Comparison of ENCODE assay signal across 8 mouse cellular contexts in genomic region chr2:168678662-168679294, GRCm38 (mm10).
A peak's percentile ranks its signal among the peaks of the same experiment; 100 is the strongest.
DNase-seq lines count a peak whose midpoint lies in the region; ATAC-seq lines count a peak whose summit lies in the region.

No protein-coding gene starts in this region.

- ATAC-seq in megakaryocyte, adult 5-6 weeks (ENCODE audit: poor library complexity, severe bottlenecking) = no peak

- DNase-seq in cerebellum, postnatal 10 days = peak; percentile 92 to 93
- peak; percentile 54 to 72 for DNase-seq in frontal cortex, postnatal 14 days (ENCODE audit: low spot score in 2 of 2)
- DNase-seq in left cerebral cortex, postnatal 10 days (ENCODE audit: extremely low spot score in 1 of 2, low spot score in 2 of 2) = peak; percentile 79 to 85
- peak; percentile 79 for DNase-seq in right cerebral cortex, adult 18-20 months
- DNase-seq in MN1 (ENCODE audit: low spot score) = no peak
- DNase-seq in lung, postnatal 25 days (ENCODE audit: low spot score) = no peak
- DNase-seq in urinary bladder, postnatal 4 days (ENCODE audit: low spot score in 2 of 2) = no peak

- intact Hi-C loops in left cerebral cortex, postnatal 10 days (cut with DNase I) = no loop called here

Comparison
In these comparisons a context has a peak if more than half of its experiments do, and no peak if none do; other contexts are left out.
1. DNase-seq: peak in cerebellum, postnatal 10 days (2 of 2), frontal cortex, postnatal 14 days (2 of 2), left cerebral cortex, postnatal 10 days (2 of 2) and right cerebral cortex, adult 18-20 months (single experiment); none in MN1 (single experiment), lung, postnatal 25 days (single experiment) and urinary bladder, postnatal 4 days (0 of 2).